Mouse (Mus musculus) erythroblast, embryonic 14.5 days (primary cell): Measurements from ENCODE around the gene Polr2g.

Source experiments
- GATA1 ChIP-seq: IDR thresholded peaks from 2 replicates; pipeline ENCODE4 v1.6.1; 2012; ENCODE audit warnings: low read length, inconsistent platforms, mixed read lengths
- TAL1 ChIP-seq: IDR thresholded peaks from 3 replicates; pipeline ENCODE4 v1.6.1; 2012; ENCODE audit warnings: low read length, inconsistent platforms, mixed read lengths

- TF ChIP-seq GATA1 (no peak), TAL1 (no peak)
Observed at GRCm38 (mm10) chr19:8831262-8831661, 32.9 kb upstream of the Polr2g start.
